Mouse (Mus musculus) forebrain, embryonic 15.5 days (tissue): ENCODE measurements around the gene Otx2. TPM values are rescaled to one million over a fixed set of nuclear protein-coding genes. Genes with fewer than 3 reads are reported as not detected.

Experiments
- ATAC-seq: fragments of 200-750 bp; cut with Nextera tagmentation; replicated peaks from 2 replicates; pipeline ENCODE4 v1.8.0; 2017; ENCODE audit warnings: mild to moderate bottlenecking, moderate TSS enrichment, moderate library complexity
- H3K27ac ChIP-seq: fragments of 300-500 bp; sonication (generic); replicated peaks from 2 replicates; pipeline ENCODE4 v1.5.1; 2015; ENCODE audit warnings: mild to moderate bottlenecking, inconsistent platforms
- H3K27me3 ChIP-seq: fragments of 300-500 bp; sonication (generic); 2 replicates; pipeline ENCODE4 v1.6.1; 2015; ENCODE audit warnings: inconsistent platforms
- H3K36me3 ChIP-seq: fragments of 300-500 bp; sonication (generic); 2 replicates; pipeline ENCODE4 v1.6.1; 2015; ENCODE audit warnings: mild to moderate bottlenecking, inconsistent platforms
- H3K4me1 ChIP-seq: fragments of 300-500 bp; sonication (generic); 2 replicates; pipeline ENCODE4 v1.6.1; 2015; ENCODE audit warnings: inconsistent platforms
- H3K4me2 ChIP-seq: fragments of 300-500 bp; sonication (generic); replicated peaks from 2 replicates; pipeline ENCODE4 v1.6.1; 2015; ENCODE audit warnings: mild to moderate bottlenecking, inconsistent platforms
- H3K4me3 ChIP-seq: fragments of 300-500 bp; sonication (generic); 2 replicates; pipeline ENCODE4 v1.5.1; 2015; ENCODE audit warnings: mild to moderate bottlenecking, inconsistent platforms
- H3K9ac ChIP-seq: fragments of 300-500 bp; sonication (generic); replicated peaks from 2 replicates; pipeline ENCODE4 v1.6.1; 2015; ENCODE audit warnings: mild to moderate bottlenecking, inconsistent platforms
- H3K9me3 ChIP-seq: fragments of 300-500 bp; sonication (generic); 2 replicates; pipeline ENCODE4 v1.6.1; 2016; ENCODE audit warnings: inconsistent platforms
- whole genome bisulfite sequencing: fragments of 180-500 bp; shearing (Covaris S2); methylation state at CpG from one replicate; pipeline ENCODE4 v1.1.7; 2015; ENCODE audit warnings: mixed read lengths; 5-methylcytosine and 5-hydroxymethylcytosine counted together
- polyA plus RNA-seq: library from polyadenylated mRNA; unstranded; fragments of >200 nt; fragmentation: Nextera tagmentation; extraction: Ambion mirVana; gene quantifications from 2 replicates; pipeline ENCODE4 v1.2.1, GENCODE M21; 2015

Otx2 gene
- polyA plus RNA-seq, 1 experiment from 2014 or later = 18.8 TPM

DNA sequence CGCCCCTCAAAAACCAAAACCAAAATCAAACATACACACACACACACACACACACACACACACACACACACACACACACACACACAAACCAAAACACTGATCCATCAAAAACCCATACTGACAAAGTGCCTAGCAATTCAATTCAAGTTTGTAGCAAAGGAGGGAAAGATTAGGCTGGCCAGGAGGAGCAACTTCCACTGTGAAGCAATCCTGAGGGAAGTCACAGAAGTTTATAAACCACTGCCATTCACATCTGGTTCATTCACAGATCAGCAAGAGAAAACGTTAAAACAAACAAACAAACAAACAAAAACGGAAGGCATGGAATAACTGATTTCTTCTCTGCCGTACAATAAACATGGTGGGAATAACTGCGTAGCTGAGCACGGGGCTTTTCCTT lies 16.4 kb downstream of the Otx2 start:
- no peak overlapping the region for H3K4me2 ChIP-seq
- peaks cover 87% of the 10 kb centered on the region for H3K27me3 ChIP-seq

GRCm38 (mm10) chr14:48656711-48657110 lies 16.9 kb downstream of the Otx2 start:
- Histone ChIP-seq H3K4me3 (no peak overlapping the region), H3K27ac (no peak overlapping the region), H3K9ac (no peak overlapping the region)

More for the DNA sequence above, 16.4 kb downstream of the Otx2 start:
- Histone ChIP-seq H3K9me3 (no peaks in the 10 kb centered on the region), H3K36me3 (no peaks in the 10 kb centered on the region), H3K4me1 (peaks cover 2% of the 10 kb centered on the region), H3K4me3 (no peak overlapping the region), H3K9ac (no peak overlapping the region), H3K27ac (no peak overlapping the region)
- no peak for ATAC-seq
- 76% methylated on average over 6 of the region's 6 CpGs for WGBS

GRCm38 (mm10) chr14:48655792-48656550 lies 17.6 kb downstream of the Otx2 start:
- Histone ChIP-seq H3K4me3 (no peak overlapping the region), H3K4me1 (0 out of 2 replicates have a peak, but pooled peaks cover 3% of the 10 kb centered on the region), H3K4me2 (no peak overlapping the region), H3K27ac (no peak overlapping the region), H3K9ac (no peak overlapping the region), H3K9me3 (no peaks in the 10 kb centered on the region), H3K36me3 (no peaks in the 10 kb centered on the region), H3K27me3 (peaks cover 87% of the 10 kb centered on the region)
- no peak for ATAC-seq
- 16% methylated on average over 21 of the region's 21 CpGs for WGBS

More at GRCm38 (mm10) chr14:48656711-48657110, 16.9 kb downstream of the Otx2 start:
- 55% methylated on average over 4 of the region's 4 CpGs for WGBS
- Histone ChIP-seq H3K4me1 (no peaks in the 10 kb centered on the region; the same call in 1 of the 2 replicates), H3K36me3 (no peaks in the 10 kb centered on the region), H3K27me3 (peaks cover 87% of the 10 kb centered on the region), H3K4me2 (no peak overlapping the region), H3K9me3 (no peaks in the 10 kb centered on the region)
- no peak for ATAC-seq

DNA sequence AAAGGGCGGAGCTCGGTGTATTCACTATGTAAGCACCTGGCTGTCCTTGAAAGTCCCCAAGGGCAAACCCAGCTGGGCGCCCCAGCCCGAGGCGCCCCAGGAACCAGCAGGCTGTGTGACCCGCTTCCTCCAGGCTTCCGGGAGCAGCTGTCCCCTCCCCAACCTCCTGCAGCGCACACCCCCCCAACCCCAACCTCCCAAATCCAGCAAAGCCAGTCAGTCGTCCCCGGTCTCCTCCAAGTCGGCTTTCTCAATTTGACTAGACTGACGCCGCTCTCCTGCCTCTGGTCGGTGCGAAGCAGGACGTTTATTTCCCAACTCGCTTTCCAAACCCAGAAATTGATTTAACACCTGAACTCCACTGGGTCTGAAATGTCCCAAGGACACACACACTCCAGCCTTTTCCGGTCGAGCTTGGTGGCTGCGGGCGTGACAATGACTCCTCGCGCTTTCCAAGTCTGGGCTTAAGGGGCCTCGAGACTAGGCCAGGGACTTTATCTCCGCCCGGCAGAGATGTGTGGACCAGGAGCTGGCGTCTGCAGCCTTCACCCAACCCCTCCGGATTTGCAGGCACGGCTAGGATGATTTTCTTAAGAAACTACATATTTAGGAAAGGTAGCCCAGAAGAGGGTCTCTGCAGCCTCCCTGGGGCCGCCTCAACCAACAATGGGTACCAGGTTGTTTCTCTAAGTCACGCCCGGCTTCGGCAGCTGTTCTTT lies 18.4 kb downstream of the Otx2 start:
- Histone ChIP-seq H3K4me2 (no peak overlapping the region), H3K27ac (no peak overlapping the region), H3K9ac (no peak overlapping the region), H3K9me3 (no peaks in the 10 kb centered on the region), H3K27me3 (peaks cover 87% of the 10 kb centered on the region), H3K4me1 (0 out of 2 replicates have a peak, but pooled peaks cover 3% of the 10 kb centered on the region), H3K36me3 (no peaks in the 10 kb centered on the region), H3K4me3 (no peak overlapping the region)
- no peak for ATAC-seq
- WGBS = 15% methylated on average over 33 of the region's 33 CpGs

DNA sequence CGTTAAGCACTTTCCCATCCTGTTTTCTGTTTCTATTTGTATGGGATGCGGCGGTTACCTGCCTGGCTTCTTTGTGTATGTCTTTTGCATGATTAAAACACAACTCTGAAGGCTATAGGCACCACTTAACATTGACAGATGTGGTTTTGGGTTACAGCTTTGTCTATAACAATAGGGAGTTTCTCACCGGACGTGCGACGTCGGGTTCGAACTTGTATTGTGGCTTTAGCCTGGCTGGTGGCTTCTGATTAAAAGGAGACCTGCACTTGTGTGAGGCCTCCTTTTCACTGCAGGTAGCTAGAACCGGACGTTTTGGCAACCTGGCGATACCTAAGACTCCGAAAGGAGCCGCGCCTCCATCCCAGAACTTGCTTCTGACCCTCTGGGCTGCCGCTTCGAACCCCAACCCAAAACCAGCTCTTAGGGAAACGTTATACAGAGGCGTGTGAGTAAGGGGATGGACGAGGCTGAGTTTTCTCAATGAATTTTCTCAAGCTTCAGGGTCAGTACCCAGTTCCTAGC lies 19.0 kb downstream of the Otx2 start:
- no peaks in the 10 kb centered on the region for H3K9me3 ChIP-seq
- H3K27ac ChIP-seq = no peak overlapping the region
- no peak overlapping the region for H3K4me2 ChIP-seq
- no peak overlapping the region for H3K4me3 ChIP-seq
- no peaks in the 10 kb centered on the region for H3K36me3 ChIP-seq
- ATAC-seq = no peak
- H3K27me3 ChIP-seq = peaks cover 82% of the 10 kb centered on the region
- no peak overlapping the region for H3K9ac ChIP-seq
- 22% methylated on average over 20 of the region's 20 CpGs for WGBS
- H3K4me1 ChIP-seq = 0 out of 2 replicates have a peak, but pooled peaks cover 3% of the 10 kb centered on the region

GRCm38 (mm10) chr14:48653676-48654510 lies 19.7 kb downstream of the Otx2 start:
- peaks cover 77% of the 10 kb centered on the region for H3K27me3 ChIP-seq
- H3K4me3 ChIP-seq = no peak overlapping the region
- no peaks in the 10 kb centered on the region for H3K9me3 ChIP-seq
- no peak overlapping the region for H3K9ac ChIP-seq
- 0 out of 2 replicates have a peak, but pooled peaks cover 3% of the 10 kb centered on the region for H3K4me1 ChIP-seq
- H3K27ac ChIP-seq = no peak overlapping the region
- H3K36me3 ChIP-seq = no peaks in the 10 kb centered on the region
- no peak overlapping the region for H3K4me2 ChIP-seq
- no peak for ATAC-seq
- 27% methylated on average over 22 of the region's 22 CpGs for WGBS

GRCm38 (mm10) chr14:48653081-48653480 lies 20.5 kb downstream of the Otx2 start:
- Histone ChIP-seq H3K9ac (no peak overlapping the region), H3K27me3 (peaks cover 69% of the 10 kb centered on the region), H3K27ac (no peak overlapping the region), H3K36me3 (no peaks in the 10 kb centered on the region), H3K4me3 (no peak overlapping the region), H3K4me1 (0 out of 2 replicates have a peak, but pooled peaks cover 3% of the 10 kb centered on the region), H3K9me3 (no peaks in the 10 kb centered on the region), H3K4me2 (no peak overlapping the region)
- 78% methylated on average over 3 of the region's 3 CpGs for WGBS
- ATAC-seq = no peak

DNA sequence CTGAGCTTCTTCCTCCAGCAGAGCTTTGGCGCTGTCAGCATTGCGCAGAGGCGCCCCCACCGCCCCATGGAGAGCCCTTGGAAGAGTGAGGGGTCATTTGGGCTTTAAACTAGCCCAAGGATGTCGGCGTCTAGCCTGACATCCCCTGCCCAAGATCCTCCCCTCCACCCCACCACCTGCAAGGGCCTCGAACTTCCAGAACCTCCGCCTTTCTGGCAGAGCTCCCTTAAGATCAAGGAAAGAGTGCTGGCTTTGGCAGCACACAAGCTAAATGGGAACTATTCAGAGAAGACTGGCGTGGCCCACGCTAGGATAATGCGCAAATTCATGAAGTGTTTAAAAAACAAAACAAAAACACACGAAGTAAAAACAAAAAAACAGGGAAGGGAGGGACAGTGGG lies 21.4 kb downstream of the Otx2 start:
- Histone ChIP-seq H3K4me2 (no peak overlapping the region), H3K4me1 (0 out of 2 replicates have a peak, but pooled peaks cover 3% of the 10 kb centered on the region), H3K27me3 (peaks cover 61% of the 10 kb centered on the region), H3K36me3 (no peaks in the 10 kb centered on the region), H3K4me3 (no peak overlapping the region), H3K9ac (no peak overlapping the region), H3K27ac (no peak overlapping the region), H3K9me3 (no peaks in the 10 kb centered on the region)
- WGBS = 20% methylated on average over 12 of the region's 12 CpGs
- no peak; the same call in 1 of the 2 replicates for ATAC-seq

DNA sequence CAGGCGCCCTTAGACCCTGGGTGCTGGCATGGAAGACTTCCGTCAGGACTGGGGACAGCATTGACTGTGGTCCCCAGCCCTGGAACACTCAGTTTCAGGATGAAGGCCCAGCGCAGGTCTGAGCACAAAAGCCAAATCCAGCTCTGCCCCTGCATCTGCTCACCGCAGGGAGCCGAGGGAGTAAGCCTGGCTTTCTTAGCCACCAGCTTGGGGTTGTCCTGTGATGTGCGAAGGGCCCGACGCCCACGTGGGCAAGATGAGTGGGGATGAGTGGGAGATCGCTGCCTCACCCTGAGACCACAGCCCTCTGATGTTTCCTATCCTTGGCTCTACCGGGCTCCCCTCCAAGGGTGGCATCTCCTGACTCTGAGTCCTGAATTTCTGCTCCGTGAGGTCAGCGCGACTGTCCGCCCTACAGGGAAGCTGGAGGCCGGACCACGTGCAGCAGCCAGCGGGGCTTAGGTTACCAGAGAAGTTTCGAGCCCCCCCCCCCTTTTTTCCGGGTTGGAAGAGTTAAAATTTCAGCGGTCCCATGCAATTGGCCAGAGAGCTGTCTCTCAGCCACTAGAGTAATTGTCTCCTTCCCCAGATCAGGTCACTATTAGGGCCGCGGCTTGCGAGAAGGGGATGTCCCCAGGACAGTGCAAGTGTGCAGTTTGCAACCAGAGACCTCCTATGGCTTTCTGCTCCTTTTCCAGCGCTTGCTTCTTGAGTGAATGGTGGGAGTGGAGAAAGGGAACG lies 22.0 kb downstream of the Otx2 start:
- Histone ChIP-seq H3K27ac (no peak overlapping the region), H3K27me3 (peaks cover 55% of the 10 kb centered on the region), H3K9ac (no peak overlapping the region), H3K4me3 (no peak overlapping the region), H3K36me3 (no peaks in the 10 kb centered on the region), H3K4me1 (0 out of 2 replicates have a peak, but pooled peaks cover 3% of the 10 kb centered on the region), H3K9me3 (no peaks in the 10 kb centered on the region), H3K4me2 (no peak overlapping the region)
- WGBS = 8% methylated on average over 26 of the region's 26 CpGs
- ATAC-seq = no peak

DNA sequence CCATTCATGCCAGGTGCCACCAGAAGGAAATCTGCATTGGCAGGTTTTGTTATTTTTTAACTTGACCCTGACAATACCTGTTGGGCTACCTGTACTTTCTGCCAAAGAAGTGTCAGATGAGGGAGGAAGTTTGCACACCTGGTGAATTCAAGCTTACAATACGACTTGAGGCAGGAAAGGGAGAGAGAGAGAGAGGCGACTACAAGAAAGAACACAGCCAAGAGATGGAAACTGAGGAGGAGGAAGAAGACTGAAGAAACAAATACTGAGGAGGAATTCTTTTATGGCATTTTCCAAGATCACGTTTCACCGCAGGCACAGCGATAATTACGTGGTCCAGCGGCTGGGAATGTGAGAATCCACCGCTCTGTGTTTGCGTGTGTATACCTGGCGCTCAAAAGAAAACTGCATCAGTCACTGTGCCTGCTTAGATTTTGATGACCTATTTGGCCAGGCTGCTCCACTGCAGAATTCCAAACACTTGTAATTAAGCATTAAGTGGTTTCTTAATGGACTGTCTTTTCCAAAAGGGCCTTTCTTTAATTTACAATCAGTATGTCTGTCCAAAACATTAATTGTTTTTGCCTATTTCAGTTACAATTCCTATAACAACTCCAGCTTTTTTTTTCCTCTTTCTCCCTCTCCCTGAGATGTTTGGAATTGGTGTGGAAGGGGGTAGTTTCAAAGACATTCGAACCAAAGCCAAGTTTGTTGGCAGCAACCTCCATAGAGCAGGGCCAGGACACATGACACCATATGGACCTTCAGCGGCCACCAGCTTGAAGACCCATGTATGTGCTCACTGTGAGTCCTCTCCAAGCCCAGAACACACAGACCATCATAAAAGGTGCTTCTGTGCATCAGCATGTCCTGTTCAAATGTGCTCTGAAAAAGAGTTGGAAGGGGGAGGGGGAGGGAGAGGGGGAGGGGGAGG lies 31.9 kb downstream of the Otx2 start:
- no peaks in the 10 kb centered on the region for H3K36me3 ChIP-seq
- H3K27ac ChIP-seq = no peak overlapping the region
- WGBS = 46% methylated on average over 12 of the region's 12 CpGs
- no peak overlapping the region for H3K4me2 ChIP-seq
- no peaks in the 10 kb centered on the region for H3K4me1 ChIP-seq
- H3K9me3 ChIP-seq = no peaks in the 10 kb centered on the region
- H3K4me3 ChIP-seq = no peak overlapping the region
- peaks cover 4% of the 10 kb centered on the region; the same call in 1 of the 2 replicates for H3K27me3 ChIP-seq
- ATAC-seq = no peak
- no peak overlapping the region for H3K9ac ChIP-seq
